Mouse (Mus musculus) kidney, adult 2 months (tissue): ENCODE results near the gene Plxna2.

Experiments
- CTCF ChIP-seq: fragments of 200-500 bp; conservative IDR thresholded peaks from 2 replicates; pipeline ENCODE4 v1.5.1; 2011; ENCODE audit warnings: low read depth, mild to moderate bottlenecking, control low read depth, low read length, moderate library complexity, mixed read lengths; ENCODE audit not compliant: insufficient read depth, insufficient read length
- POLR2A ChIP-seq: fragments of 200-500 bp; IDR thresholded peaks from one replicate; pipeline ENCODE4 v1.6.1; 2011; ENCODE audit warnings: low read depth, low read length, control low read depth

GRCm38 (mm10) chr1:194836182-194836581, 218.2 kb downstream of the Plxna2 start:
- TF ChIP-seq CTCF: no peak
- no peak for TF ChIP-seq POLR2A
